Mouse (Mus musculus) R1 (cell line): ENCODE measurements at regions not wholly inside any gene's neighbourhood (a gene's known extent, or its start where the extent isn't known, plus 50 kb on each side); places are given as distances from the start of the nearest gene placed in this dataset.

Experiments used
- DNase-seq: peaks from one replicate; pipeline ENCODE4 v3.0.0-alpha.2; 2018; ENCODE audit warnings: low read depth, low spot score

- DNase-seq = no peak
Observed at GRCm38 (mm10) chrX:10770575-10770974, 55.8 kb downstream of the Mid1ip1 start.

- DNase-seq = peak; percentile 6
Observed at GRCm38 (mm10) chrX:10775714-10776515, 61.1 kb downstream of the Mid1ip1 start.

- DNase-seq = no peak
Observed at GRCm38 (mm10) chrX:10776516-10776818, 61.7 kb downstream of the Mid1ip1 start.

- DNase-seq = no peak
Observed at GRCm38 (mm10) chrX:10778014-10778413, 63.2 kb downstream of the Mid1ip1 start.

GRCm38 (mm10) chrX:10786359-10786758, 71.5 kb downstream of the Mid1ip1 start:
- DNase-seq = no peak

GRCm38 (mm10) chrX:10787057-10787456, 72.2 kb downstream of the Mid1ip1 start:
- peak; percentile 26 for DNase-seq

- no peak for DNase-seq
Observed at GRCm38 (mm10) chrX:10820313-10820920, 105.6 kb downstream of the Mid1ip1 start.

GRCm38 (mm10) chrX:10833681-10834080, 118.9 kb downstream of the Mid1ip1 start:
- DNase-seq = no peak

- no peak for DNase-seq
Observed at GRCm38 (mm10) chrX:10857089-10857488, 142.3 kb downstream of the Mid1ip1 start.

- DNase-seq = no peak
Observed at GRCm38 (mm10) chrX:10857668-10858067, 142.9 kb downstream of the Mid1ip1 start.

- no peak for DNase-seq
Observed at GRCm38 (mm10) chrX:10871613-10872012, 156.8 kb downstream of the Mid1ip1 start.

- DNase-seq = no peak
Observed at GRCm38 (mm10) chrX:10877856-10878255, 163.0 kb downstream of the Mid1ip1 start.

- DNase-seq = no peak
Observed at GRCm38 (mm10) chrX:10878922-10879321, 164.1 kb downstream of the Mid1ip1 start.

GRCm38 (mm10) chrX:10883729-10884464, 169.1 kb downstream of the Mid1ip1 start:
- DNase-seq = no peak

- no peak for DNase-seq
Observed at GRCm38 (mm10) chrX:10892815-10893214, 178.0 kb downstream of the Mid1ip1 start.

GRCm38 (mm10) chrX:10896193-10896955, 181.6 kb downstream of the Mid1ip1 start:
- DNase-seq = no peak

- DNase-seq = no peak
Observed at GRCm38 (mm10) chrX:10902686-10903085, 187.9 kb downstream of the Mid1ip1 start.

- DNase-seq = no peak
Observed at GRCm38 (mm10) chrX:10904072-10904471, 189.3 kb downstream of the Mid1ip1 start.

GRCm38 (mm10) chrX:10904889-10905288, 190.1 kb downstream of the Mid1ip1 start:
- peak; percentile 1 for DNase-seq

- DNase-seq = no peak
Observed at GRCm38 (mm10) chrX:10911127-10912061, 196.6 kb downstream of the Mid1ip1 start.
